Mouse (Mus musculus): ENCODE measurements around the gene Nme4.
"Not testable (repeated sequence)": the region's sequence is repeated elsewhere in the genome, so short reads cannot be mapped to it uniquely, and the experiment has no call there.

The Nme4 gene

DNA sequence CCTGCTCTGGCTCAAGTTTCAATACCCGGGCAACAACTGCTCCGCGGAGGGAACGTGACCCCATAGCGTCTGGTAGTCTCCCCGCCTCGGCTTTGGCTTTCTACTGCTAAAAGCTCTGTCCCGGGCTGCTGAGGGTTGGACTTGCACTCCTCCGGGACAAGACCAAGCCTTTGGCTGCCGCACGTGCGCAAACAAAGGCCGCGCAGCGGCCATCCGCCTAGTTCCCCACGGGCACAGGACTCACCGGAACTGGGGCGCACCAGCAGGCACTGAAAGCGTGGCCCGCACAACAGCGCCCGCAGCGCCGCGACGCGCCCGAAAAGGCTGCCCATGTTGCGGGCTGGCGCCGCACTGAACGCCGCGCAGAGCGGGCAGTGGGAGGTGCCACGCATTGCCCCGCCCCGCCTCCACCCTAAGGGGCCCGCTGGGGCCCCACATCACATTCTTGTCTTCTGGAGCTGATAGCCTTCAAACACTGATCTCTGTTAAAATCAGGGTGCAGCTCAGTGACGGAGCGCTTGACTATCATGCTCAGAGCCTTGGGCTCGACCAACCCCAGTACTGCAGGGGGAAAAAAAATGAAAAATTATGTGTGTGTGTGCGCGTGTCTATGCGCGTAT is at the start of gene Nme4:
Gene Nme4 (minus strand): TSS at position 482 of the 620 bp plus-strand sequence.
- peak; percentile 69 for DNase-seq

DNA sequence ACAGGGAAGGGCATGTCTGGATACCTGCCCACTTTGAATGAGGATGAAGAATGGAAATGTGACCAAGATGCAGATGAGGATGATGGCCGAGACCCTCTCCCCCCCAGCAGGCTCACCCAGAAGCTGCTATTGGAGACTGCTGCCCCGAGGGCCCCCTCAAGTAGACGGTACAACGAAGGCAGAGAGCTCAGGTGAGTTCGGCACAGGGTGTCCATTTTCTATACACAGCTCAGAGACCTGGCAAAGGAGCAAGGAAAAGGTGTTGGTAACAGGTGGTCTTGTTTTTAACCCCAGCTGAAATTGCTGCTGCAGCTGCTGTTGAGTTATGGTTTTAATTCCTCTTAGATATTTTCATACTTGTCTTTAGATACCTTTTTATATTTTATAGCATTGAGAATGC is 48.0 kb upstream of the Nme4 start:
- DNase-seq, result no peak

DNA sequence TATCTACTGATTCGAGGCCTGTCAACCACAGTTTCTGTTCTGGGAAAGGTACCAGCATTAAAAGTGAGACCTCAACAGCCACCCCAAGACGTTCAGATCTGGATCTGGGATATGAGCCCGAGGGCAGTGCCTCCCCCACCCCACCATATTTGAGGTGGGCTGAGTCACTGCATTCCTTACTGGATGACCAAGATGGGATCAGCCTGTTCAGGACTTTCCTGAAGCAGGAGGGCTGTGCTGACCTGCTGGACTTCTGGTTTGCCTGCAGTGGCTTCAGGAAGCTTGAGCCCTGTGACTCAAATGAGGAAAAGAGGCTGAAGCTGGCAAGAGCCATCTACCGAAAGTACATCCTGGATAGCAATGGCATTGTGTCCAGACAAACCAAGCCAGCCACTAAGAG is 47.4 kb upstream of the Nme4 start:
- DNase-seq, result no peak

- peak; percentile 72 for DNase-seq
Observed at GRCm38 (mm10) chr17:26138901-26139381, 43.5 kb upstream of the Nme4 start.

DNA sequence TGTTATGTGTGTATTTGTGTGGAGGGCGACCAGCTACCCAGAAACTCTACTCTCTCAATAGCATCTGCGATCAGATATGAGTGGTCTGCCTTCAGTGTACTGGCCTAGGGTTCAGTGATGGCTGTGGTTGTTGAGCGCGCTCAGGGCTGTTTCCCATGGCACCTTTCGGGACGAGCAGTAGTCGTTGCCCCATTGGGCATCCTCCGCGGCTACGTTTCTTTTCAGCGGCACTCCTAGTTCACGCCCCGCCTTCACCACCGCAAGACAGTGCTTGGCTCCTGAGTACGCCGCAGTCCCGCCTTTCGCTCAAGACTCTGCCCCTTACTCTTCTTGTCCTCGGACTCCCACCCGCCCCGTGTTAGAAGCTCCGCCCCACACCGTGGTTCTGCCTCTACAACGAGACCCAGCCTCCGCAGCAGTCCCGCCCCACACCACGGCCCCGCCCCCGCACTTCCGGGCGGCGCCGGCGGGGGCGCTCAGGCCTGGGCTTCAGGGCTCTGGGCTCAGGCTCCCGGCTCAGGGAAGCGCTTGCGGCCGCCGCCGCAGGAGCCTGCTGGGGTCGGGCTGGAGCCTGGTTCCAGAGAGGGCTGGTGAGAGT is 42.9 kb upstream of the Nme4 start, which contains the start of gene Axin1:
Gene Axin1 (plus strand): TSS at position 450 of the 598 bp plus-strand sequence.
- DNase-seq, result peak; percentile 98

DNA sequence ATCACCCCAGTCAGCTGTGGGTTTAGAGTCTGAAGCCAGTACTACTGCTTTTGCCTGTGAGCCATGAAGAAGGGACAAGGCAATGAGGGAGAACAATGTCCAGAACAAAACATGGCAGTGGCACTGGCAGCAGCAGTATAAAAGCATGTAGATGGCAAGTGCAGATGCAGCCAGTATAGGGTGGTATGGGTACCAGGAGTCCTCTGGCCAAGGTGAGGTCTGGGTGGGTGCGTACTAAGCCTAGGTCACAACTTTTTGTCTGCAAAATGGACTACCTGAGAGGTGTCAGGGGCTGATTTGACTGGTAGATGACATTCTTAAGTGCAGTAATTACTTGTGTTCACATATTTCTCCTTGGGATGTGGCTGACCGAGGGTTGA is 42.3 kb upstream of the Nme4 start:
- no peak for DNase-seq

- DNase-seq, result no peak
Observed at GRCm38 (mm10) chr17:26137106-26137750, 41.8 kb upstream of the Nme4 start.

DNA sequence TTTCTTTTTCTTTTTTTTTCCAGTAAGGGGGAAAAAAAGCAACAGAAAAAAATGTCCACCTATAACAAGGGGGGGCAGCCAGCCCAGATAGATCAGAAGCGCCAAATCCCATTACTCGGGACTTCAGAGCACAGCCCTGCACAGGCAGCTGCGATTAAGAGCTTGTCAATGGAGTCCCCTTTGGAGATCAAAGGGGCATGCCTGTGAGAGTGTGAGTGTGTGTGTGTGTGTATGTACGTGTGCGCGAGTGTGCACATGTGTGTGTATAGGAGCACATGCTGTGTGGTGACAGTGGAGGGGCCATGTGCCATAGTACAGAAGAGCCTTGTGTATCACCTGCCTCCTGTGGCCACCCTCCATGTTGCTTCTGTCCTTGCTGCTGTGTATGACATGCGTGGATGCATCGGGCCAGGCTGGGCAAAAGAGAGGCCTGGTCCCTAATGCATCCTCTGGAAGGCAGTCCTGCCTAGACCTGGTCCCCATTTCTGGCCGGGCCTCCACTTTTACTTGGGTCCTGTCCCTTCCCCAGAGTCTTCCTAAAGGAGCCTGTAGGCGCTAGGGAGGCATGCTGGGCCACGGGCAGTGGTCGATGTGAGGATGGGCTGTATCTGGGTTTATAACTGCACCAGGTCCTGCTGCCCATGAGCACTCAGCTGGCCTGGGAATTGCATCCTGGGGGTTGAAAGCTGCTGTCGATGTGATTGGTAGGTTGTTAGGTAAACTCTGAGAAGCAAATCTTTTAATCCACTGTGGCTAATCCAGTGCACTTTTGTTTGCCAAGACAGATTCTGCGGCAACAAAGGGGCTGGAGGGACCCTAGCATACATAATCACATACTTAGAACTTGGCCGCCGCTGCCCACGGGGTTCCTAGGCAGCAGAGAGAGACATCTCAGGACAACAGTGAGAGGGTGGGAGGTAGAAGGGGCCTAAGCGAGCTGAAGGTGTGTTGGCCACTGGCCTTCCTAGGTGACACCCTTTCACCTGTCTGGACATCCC is 36.8 kb upstream of the Nme4 start:
- DNase-seq, result no peak

- DNase-seq, result no peak
Observed at GRCm38 (mm10) chr17:26131062-26131732, 35.8 kb upstream of the Nme4 start.

GRCm38 (mm10) chr17:26125226-26125625 is 29.8 kb upstream of the Nme4 start:
- DNase-seq, result no peak

DNA sequence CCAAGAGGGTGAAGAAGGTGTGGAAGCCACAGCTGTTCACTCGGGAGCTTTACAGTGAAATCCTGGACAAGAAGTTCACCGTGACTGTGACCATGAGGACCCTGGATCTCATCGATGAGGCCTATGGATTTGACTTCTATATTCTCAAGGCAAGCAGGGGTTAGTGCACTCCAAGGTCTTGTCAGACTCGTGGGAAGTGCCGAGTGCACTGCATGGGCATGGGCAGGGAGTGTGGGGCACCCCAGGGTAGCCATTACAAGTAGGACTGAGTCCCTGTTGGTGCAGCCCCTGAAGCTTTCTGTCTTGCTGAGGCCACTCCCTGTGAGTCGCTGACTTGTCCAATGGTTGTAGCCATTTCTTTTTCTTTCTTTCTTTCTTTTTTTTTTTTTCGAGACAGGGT is 29.2 kb upstream of the Nme4 start:
- DNase-seq, result no peak

- DNase-seq, result peak; percentile 91
Observed at GRCm38 (mm10) chr17:26123267-26123684, 27.9 kb upstream of the Nme4 start, which contains the start of gene Mrpl28. TSS of gene Mrpl28 (plus strand) at chr17:26123500.

GRCm38 (mm10) chr17:26122431-26123140 is 27.2 kb upstream of the Nme4 start:
- DNase-seq, result no peak

DNA sequence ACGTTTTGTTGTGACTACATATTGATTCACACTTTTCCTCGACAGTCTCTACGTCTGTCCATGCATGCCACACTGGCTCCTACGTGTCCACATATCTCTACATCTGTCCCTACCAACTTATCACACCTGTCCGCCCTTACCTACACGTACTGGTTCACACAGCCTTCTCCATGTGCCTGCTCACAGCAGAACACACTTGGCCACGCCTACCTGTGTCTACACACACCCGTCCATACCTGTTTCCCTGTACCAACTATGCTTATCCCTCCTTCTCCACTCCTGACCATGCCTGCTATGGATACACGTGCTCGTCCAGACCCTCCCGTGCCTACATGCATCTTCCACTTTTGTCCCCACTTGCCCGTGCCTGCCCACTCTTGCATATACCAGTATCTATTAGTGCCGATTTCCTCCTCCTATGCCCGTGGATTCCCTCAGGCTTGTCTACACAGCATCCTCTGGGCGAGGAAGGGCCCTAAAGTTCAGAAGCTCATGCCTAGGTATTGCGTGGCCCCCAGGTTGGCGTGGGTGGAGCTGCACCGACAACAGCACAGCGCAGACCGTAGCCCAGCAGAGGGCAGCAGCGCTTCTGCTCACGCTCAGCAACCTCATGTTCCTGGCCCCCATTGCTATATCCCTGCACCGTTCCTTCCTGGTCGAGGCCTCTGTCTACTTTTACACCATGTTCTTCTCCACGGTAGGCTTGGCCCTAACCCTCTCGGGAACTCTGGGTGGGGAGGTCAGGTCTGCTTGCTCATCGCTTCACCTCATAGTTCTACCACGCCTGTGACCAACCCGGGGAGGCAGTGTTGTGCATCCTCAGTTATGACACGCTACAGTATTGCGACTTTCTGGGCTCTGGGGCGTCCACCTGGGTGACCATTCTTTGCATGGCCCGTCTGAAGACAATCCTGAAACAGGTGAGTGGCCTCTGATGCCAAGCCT is 24.6 kb upstream of the Nme4 start:
- DNase-seq, result peak; percentile 78

GRCm38 (mm10) chr17:26116503-26117258 is 21.3 kb upstream of the Nme4 start:
- no peak for DNase-seq

GRCm38 (mm10) chr17:26115956-26116487 is 20.6 kb upstream of the Nme4 start:
- no peak for DNase-seq

DNA sequence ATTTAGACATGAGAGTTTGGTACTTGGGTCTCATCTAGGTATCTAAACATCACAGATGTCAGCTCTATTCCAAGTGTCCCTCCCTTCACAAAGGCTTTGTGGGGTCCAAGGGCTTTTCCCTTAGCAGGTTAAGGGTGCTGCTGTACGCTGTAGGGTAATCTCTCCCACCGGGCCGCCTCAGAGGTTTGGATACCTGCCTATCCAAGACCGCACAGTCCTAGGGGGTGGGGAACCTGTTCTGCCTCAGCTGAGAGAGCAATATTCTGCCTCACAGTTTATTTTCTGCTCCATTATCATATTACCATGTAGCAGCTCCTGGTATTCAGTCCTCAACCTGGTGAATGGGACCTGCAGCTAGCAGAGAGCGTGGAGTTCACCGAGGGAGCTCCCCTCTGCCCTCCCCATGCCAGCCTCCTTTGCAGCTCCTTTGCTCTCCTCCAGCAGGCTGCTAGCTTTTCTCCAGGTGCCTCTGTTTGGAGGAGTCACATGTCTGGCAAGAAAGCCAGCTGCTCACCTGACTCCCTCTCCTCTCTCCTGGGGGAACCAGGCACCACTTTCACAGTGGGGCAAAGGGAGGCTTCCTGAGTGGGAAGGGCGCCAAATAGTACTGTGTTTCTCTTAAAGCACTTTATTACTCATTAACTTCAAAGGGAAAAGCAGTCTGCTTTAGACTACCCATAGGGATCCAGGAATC is 19.9 kb upstream of the Nme4 start:
- DNase-seq, result no peak

GRCm38 (mm10) chr17:26114461-26114860 is 19.1 kb upstream of the Nme4 start:
- not testable (repeated sequence) for DNase-seq

DNA sequence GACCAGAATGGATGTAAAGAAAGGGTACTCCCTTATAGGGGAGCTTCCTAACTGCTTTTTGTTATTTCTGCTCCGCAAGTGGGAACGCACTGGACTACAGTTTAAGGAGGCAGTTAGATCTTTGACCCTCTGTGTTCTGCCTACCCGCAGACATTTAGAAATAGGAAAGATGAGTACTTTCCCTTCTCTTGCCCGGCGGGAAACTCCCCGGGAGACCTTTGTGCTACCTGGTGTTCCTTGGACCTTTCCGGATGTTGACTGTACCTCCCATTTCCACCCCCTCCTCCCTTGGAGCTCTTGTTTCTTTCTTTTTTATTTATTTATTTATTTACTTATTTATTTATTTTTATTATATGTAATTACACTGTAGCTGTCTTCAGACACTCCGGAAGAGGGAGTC is 18.7 kb upstream of the Nme4 start:
- no peak for DNase-seq
